Mouse (Mus musculus) neural tube, embryonic 10.5 days (tissue): ENCODE data around the gene Nrde2.

Source experiments
- DNase-seq: peaks from one replicate; pipeline ENCODE4 v3.0.0-alpha.2; 2017; ENCODE audit warnings: low spot score; ENCODE audit errors: extremely low spot score

Nrde2 gene

DNA sequence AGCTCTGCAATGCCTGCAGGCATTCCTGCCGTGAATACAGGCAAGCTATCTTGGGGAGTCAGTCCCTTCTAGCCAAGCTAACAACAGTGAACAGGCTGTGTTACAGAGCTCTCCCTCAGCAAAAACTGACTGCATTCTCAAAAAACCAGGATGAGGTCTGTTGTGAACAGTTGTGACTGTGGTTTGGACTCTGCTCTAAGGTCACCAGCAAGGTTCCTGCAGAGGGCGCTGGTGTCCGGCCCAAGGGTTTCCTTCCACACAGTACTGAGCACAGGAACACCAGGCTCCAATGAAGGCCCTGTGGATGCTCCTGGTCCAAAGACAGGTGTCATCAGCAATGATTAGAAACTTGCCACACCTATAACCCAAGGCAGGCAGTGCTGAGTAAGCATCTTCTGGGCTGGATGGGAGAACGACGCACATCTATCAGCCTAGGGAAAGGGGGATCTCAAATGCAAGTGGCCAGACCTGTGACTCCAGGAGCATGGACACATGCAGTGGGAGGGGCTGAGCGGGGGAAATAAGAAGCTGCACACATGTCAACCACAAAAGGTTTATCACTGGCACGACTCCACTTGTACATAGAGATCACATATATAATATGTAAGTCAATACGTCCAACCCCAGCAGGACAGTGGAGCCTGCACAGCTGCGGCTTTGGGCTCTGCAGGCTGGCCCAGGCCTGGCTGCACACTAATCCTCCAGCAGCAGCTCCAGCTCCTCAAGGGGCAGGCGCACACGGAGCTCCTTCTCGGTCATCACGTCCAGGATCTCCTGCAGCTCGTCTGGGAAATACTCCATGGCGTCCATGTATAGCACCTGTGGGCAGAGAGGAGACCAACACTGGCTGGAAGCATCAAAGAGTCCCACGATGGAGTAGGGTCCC, 34.3 kb downstream of the Nrde2 start:
- DNase-seq = no peak

DNA sequence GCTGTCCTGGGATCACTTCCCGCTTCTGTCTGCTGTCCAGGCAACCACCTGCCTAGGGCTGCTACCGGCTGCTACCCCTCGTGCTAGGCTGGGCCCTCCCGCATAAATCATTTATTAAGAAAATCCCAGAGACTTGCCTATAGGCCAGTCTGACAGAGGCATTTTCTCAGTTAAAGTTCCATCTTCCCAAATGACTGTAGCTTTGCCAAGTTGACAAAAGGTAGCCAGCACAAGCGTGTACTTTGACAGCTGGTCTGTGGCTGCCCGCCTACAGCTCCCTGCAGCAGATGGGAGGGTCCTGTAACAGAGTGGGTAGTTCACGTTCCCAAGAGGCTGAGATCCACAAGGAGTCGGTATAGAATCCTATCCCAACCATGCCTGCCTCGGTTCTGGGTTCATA, 36.0 kb downstream of the Nrde2 start:
- DNase-seq = no peak

DNA sequence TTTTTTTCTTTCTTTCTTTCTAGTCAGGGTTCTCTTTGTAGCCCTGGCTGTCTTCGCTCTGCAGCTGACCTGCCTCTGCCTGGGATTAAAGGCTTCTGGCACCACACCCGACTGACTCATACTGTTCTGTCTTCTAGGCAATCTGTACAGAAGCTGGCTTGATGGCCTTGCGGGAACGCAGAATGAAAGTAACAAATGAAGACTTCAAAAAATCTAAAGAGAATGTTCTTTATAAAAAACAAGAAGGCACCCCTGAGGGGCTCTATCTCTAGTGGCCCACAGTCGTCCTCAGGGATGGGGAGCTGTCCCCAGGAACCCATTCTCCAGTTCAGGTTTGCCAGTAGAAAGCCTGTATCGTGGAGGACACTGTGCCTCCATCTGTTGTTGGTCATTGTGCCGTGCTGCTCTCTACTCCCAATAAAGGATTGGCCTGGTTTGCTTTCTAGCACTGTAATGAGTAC, 36.5 kb downstream of the Nrde2 start:
- no peak for DNase-seq

DNA sequence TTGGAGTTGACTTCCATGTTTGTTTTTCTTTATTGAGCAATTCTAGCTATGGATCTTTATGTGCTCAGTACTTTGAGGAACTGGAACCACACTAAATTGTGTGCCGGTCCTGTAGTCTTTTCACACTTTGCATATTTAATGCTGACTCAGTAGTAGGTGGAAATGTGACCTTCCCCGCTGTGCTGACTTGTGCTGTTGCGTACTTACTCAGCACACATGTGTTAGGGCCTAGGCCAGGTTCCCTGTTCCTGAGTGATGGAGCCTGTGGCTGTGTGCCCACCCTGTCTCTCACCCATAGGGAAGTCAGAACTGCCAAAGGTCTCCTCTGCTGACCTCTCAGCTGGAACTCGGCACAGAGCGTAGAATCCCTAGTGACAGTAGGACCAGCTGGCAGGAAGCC, 43.5 kb downstream of the Nrde2 start:
- no peak for DNase-seq

DNA sequence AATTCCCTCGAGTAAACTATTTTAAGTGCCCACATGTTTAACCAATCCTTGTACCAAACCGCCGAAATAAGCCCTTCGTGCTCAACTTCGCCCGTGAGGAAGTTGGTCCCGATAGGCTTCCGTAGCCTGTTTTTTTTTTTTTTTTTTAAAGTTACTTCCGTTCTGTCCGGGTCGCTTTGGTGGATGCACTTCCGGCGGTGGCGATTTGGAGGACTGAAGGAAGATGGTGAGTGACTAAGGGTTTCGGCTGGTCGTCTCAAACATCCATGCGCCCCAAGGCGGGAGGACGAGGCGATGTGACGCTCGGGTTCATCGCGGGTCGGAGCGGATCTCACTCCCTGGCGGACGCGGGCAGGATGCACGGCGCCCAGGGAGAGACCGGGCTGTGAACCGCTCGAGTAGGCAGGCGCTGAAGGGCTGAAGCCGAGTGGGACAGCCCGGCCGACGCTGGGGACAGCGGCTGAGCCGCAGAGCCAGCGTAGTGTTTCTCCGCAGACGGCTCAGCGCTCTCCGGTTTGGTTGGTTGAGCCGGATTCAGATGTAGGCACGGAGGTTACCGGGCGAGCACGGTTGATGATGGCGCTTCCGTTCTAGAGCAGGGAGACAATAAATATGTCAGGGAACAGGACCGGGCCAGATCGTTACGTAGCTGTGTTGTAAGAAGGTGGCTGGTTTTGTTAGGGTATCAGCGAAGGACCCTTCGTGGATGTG, 49.3 kb downstream of the Nrde2 start, which contains the start of gene Psmc1:
Gene Psmc1, plus strand, starts transcription at position 169 of the 711 bp plus-strand sequence.
- DNase-seq = peak; percentile 87

DNA sequence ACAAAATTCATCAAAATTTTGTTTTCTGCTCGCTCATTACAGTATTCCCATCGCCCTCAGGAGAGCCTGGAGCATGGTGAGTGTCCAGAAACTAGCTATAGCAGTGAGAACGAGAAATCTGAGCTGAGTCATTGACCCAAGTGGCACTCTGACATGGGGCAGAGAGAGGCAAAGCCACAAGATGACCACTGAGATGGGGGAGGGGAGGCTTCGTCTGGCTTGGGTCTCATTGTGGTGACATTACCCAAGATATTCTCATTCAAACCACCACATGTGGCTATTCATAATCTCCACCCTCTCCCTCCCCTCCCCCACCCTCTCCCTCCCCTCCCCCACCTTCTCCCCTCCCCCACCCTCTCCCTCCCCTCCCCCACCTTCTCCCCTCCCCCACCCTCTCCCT, 52.0 kb downstream of the Nrde2 start:
- no peak for DNase-seq

DNA sequence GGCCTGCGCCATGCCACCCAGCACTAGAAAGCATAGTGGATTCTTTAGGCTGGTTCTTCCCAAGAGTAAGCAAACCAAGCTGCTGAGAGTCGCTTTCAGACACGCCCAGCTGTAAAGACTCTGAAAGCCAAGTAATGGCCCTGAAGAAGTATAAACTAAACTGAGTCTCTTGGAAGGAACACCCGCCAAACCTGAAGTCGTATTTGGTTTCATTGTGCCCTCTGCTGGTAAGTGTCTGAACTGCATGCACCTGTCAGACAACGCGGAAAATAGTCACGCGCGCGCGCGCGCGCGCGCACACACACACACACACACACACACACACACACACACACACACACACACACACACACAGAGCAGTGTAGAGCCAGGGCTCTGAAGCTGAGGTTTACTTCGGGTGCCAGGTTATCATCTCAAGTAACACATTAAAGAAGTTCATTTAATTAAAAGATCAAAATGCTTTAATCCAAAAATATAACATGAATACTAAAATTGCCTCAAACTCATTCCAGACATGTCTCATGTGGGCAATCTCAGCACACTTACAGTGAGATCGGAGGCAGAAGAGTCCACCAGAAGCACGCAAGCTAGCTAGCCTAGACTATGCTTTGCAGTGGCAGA, 53.1 kb downstream of the Nrde2 start:
- peak; percentile 79 for DNase-seq

DNA sequence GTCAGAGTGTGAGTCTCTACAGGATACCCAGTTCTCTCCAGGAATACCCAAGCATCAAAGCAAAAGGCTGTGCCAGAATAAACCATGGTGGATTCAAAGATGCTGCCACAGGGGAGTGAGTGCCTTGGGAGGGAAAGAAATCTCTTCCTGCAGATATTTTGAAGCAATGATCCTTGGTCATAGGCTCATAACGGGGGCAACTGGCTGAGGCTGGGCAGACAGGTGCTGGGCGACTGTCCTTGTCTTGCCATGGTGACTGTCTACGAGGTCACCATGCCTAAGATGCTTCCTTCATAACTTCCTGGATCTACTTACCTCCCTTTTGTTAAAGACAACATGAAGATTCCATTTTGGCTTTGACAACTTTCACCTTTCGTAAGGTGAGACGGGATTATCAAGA, 54.9 kb downstream of the Nrde2 start:
- DNase-seq = no peak

DNA sequence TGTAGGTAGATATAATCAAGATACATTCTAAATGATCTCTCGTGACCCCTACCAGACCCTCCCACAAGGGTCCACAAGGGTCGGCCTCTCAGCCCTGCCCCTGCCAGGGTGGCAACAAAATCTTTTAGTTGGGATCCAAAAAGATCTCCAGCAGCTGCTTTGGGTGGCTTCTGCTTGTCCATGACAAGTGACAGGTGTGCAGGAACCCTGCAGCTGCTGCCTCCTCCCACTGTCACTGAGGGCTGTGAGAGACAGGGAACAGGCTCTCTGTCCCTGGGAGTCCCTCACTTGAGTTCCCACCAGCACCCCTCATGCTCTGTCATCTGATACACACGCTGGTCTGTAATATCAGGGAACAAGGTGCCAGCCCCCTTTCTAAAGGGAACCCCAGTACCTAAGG, 57.8 kb downstream of the Nrde2 start:
- DNase-seq = no peak

DNA sequence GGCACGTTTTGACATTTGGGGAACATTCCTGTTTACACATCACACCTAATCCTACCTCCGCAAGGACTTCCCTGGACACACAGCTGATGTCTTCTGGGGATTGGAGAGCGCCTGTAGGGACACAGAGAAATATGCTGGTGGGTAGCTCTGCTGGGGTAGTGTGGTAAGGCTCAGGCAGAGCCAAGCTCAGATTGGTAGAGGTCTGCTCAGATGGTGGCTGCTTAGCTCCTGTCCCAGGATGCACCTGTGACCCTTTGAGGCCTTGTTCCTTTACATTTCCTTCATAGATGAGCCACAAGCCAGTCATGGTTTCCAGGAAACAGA, 58.8 kb downstream of the Nrde2 start:
- no peak for DNase-seq

DNA sequence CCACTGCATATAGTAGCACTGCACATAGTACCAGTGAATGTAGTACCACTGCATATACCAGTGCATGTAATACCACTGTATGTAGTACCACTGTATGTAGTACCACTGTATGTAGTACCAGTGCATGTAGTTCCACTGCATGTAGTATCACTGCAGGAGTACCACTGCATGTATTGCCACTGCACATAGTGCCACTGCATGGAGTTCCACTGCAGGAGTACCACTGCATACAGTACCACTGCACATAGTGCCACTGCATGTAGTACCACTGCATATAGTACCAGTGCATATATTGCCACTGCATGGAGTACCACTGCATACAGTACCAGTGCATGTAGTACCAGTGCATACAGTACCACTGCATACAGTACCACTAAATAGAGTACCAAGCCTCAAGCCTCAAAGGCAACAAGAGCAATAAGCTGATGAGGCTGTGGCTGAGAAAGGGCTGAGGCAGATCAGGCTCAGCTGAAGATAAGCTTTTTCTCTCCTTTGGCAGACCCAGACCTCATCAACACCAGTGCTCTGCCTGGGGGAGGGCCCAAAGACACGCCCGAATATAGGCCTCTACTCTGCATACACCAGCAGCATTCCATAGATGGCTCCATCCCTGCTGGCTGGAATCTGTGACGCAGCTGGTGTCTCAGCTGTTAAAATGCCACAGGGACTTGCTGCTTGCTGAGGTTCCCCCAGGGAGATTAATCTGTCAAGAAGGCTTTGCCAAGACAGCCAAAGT, 59.3 kb downstream of the Nrde2 start:
- no peak for DNase-seq

DNA sequence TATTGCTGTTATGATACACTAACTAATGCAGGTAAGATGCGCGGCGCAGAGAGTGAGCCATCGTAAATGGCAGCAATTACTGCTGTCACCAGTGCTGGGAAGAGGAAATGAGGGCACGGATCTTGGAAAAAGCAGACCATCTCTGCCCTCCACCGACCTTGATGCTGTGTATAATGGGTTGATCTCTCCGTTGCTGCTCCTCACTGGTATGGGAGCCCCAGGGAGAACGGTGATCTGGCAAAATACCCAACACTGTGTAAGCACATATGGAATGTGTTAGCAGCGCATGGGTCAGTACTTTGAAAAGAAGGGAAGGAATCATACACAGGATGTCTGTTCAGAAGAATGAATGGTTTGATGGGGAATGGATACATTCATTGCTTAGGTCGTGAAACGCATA, 66.4 kb downstream of the Nrde2 start:
- no peak for DNase-seq

DNA sequence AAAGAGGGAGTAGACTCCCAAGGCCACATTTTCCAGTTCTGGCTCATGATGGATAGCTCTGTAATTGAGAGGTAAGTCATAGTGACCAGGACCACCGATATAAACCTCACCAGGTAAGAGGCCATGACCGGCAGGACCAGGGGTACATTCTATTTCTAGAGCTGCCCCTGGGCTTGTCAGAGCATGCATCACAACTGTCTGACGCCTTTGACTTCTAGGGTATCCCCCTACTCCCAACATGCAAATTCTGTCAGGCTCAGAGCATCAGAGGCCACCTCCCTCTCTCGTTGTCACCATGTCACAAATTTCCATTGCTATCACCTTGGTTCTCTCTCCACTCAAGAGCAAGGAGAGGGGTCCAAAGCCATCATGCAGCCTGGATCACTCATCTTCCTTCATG, 68.7 kb downstream of the Nrde2 start:
- no peak for DNase-seq

DNA sequence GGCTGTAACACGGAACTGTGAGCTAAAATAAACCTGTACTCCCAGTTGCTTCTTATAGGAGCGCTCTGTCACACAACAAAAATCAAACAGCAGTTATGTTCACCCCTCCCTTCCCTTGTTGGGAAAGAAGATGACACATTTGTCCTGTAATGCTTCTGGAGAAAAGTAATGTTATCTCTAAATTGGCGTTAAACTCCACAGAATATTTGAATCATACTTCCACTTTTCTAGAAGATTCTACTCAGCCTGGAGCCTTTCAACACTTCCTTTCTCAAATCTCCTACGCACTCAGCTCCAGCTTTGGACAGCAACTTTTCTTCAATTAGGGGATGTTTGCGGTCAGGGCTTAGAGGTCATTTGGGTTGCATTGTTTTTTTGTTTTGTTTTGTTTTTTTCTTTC, 70.2 kb downstream of the Nrde2 start:
- DNase-seq = no peak

DNA sequence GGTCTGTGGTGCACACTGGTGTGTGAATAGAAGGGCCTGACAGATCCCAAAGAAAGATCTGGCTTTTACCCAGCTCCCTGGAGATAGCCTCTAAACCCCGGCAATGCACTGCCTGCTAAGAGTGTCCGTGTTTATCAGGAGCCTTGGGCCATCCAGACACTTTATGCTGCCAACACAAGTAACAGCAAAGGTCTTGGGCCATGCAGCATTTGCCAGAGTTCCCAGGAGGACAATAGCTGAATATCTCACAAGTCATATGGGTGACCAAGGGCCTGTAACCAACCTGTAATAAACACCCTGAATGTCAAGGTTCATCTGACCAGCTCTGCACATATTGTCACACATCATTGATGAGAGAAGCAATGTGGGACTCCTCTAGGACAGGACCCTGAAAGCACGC, 71.4 kb downstream of the Nrde2 start:
- DNase-seq = no peak

DNA sequence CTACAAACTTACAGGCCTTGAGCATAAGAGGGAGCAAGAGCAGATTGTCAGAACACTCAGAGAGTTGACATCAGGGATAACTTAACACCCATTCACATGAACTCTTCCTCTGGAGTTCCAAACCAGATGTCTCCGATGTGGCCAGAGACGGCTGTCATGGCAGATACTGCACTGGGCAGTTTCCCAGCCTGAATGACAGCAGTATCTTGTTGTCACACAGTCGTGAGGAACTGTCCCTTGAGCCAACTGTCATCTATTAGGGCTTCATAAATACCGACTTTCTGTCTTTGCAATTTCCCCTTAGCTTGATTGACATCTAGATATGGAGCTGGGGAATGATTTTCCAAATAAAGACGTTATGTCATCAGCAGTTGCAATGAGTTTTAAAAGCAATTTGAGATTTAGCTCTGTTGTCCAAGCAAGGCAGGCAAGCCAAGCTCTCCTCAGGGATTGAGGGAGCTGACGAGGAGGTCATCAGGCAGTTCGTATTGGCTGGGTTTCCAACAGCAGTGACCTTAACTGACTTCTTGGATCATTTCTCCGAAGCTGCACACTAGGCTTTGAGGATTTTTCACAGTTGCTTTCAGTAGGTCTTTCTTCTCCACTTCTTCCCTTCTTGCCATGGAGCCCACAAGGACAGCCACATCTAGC, 79.7 kb downstream of the Nrde2 start:
- no peak for DNase-seq

DNA sequence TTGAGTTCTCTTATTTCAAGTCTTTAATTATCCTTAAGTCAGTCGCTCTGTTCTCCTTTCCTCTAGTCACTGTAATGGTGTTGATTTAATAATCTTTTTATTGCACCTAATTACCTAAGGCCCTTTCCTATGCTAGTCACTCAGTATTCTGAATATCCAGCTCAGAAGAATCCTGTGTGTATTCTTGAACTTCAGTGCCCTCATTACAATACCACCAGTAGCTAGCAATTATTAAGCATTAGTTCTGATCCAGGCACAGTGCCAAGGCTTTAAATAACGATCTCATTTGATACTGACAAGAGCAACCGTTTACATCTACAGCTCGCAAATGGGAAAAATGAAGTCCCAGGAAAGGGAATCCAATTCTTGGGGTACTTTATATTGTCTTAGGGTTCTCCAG, 83.7 kb downstream of the Nrde2 start:
- DNase-seq = no peak
